Mouse (Mus musculus) left cerebral cortex, postnatal 14 days (tissue): Measurements from ENCODE around the gene AC161166.1. TPM values are rescaled to one million over a fixed set of nuclear protein-coding genes. Genes with fewer than 3 reads are reported as not detected.

Source experiments
- DNase-seq, 2 experiments: peaks; one replicate each; pipeline ENCODE4 v3.0.0; 2021 to 2022; ENCODE audit warnings: low spot score in 2 of 2, mixed read lengths in 1 of 2
- intact Hi-C: fragments of 180-260 bp; cut with DNase I; formaldehyde crosslinking; loops from one replicate; pipeline ENCODE4 v1.15.1; 2025
- total RNA-seq, 2 experiments: library from RNA; stranded (reverse); gene quantifications; 2 replicates each; pipeline ENCODE4 v1.2.3; 2021

Gene AC161166.1
- total RNA-seq, 2 experiments from 2014 or later: not detected

DNA sequence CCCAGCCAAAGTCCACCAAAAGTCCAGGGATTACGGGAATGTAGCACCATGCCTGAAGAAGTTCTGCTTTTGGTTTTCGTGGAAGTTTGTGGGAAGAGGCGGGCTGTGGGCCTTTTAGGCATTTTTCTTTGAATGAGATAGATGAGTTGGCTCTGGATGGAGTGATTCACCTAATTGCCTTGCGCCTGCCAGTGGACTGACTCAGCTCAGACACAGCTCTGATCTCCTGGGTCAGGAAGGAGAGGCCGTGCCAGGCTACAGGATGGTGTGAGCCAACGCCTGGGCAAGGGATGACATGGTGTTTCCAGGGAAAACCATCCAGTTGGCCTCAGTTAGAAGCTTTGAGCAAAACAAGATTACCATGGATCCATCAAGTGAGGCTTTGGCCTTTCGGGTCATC lies 41.9 kb downstream of the AC161166.1 start:
- no peak for DNase-seq
- intact Hi-C loops: no loop called here

DNA sequence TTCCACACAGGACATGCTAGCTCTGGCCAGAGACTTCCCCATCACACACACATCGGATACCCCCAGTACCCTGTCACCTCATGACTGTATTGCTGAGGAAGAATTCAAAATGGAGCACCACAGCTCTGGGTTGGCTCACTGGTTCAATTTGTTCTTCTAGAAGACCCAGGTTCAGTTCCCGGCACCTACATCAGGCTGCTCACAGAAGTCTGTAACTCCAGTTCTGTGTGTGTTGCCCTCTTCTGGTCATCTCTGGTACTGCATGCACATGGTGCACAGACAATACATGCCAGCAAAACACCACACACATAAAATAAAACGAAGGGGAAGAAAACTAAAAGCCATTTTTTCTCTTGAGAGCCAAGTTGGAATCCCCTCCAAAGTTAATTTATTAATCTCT lies 43.1 kb downstream of the AC161166.1 start:
- intact Hi-C loops: no loop called here

DNA sequence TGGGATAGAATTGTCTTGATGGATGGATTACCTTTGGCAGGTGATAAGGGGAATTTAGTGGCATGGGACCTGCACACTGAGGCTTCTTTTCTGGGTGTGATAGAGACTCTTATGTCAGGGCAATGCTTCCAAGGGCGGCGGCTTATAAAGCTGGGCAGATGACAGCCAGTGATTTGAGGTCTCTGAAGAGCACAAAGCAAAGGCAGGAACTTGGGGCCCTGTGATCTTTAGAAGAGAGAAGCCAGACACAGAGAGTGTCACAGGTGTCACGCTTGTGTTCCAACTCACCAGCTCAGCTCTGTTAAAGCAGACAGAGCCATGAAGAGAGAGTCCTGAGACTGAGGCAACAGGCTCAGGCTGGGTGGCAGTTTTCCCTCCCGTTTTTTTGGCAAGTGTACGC lies 44.4 kb downstream of the AC161166.1 start:
- intact Hi-C loops: no loop called here
- no peak for DNase-seq

More for the DNA sequence above, 43.1 kb downstream of the AC161166.1 start:
- no peak for DNase-seq

DNA sequence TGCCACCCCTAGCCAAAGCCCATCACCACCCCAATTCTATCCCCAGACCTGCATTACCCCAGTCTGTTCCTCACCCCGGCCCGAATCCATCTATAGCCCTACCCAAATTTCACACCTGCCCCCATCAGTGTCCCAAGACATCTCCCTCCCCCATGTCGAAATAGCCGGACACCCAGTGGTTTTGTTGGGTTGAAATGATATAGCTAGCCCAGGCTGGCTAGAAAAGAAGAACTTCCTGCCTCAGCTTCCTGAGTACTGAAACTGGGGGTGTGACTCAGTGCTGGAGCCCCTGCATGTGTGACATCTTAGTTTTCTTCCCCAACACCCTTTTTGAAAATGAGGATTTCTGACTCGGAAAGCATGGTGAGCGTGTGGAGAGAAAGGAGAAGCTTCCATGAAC lies 45.4 kb downstream of the AC161166.1 start:
- DNase-seq: no peak
- intact Hi-C loops: no loop called here

DNA sequence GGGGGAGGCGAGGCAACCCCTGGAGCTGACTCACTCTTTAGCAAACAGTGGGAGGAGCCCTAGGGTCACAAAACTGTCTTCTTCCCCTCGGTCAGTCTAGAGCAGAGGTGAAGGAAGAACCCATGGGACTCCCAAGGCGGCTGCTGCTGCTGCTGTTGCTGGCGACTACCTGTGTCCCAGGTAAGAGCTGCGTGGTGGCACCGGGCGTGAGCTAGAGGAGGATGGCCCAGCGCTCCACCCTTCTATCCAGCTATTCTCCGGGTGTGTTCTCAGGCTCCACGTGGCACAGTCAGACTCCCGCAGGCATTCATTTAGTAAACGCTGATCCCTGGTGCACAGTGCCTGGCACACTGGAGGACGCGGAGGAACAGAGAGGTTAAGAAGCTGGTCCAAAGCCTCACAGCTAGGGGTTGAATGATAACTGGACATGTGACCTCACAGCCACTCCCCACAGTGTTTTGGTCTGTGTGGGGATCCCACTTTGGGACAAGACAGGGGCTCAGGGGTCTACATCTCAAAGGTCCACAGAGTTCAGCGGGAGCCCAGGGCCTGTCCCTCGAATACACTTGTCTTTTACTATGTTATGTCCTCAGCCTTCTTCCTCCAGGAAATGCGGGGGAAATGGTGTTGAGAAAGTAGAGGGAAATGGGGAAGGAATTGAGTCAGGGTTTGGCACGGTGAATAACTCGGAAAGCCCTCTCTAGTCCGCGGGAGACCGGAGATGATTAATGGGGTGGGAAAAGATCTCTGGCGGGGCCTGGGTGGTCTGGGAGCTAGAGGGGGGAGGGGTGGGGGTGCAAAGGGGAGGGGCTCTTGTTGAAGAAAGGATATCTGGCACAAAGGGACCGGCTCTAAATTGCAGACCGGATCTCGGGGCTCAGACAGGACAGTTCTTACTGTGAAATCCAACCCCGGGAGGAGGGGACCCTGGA lies 49.6 kb downstream of the AC161166.1 start, which contains the start of gene Plaur:
TSS of gene Plaur (plus strand) at position 97 of the 932 bp plus-strand sequence.
- no peak for DNase-seq
- intact Hi-C loops: no loop called here

DNA sequence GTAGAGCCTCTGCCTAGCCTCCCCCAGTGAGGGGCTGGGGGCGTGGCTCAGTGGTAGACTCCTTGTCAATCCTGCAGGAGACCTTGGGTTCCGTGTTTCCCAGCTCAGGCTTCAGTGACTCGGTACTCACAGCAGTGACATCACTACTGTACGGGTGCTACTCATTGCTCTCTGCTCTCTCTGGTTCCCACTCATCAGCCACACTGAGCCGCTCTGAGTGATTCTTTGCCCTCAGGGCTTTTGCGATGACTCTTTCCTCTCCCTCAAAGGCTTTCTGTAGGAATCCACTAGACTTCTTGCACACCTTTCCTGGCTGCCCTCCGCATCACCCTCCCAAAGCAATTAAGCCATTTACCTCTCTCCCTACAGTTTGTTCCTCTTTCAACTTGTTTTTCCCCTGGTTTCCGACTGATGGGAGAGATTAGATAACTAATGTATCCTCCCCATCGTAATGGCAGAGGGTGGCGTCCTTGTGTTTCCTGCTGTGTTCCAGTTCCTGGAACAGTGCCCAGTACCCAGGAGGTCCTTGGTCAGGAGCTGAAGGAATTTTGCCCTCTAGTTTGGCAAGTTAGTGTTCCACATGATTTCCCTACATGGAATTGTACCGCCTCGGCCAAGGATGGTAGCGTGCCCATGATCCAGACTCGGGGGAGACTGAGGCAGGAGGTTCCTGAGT lies 50.7 kb downstream of the AC161166.1 start:
- DNase-seq: no peak
- intact Hi-C loops: no loop called here

Other genes starting within 250 kb of the AC161166.1 start
- gene Zfp93, start 242.0 kb downstream of the AC161166.1 start, total RNA-seq: 10 to 100 TPM; 12.3 to 13.2 TPM
- gene Zfp61, start 211.2 kb downstream of the AC161166.1 start, total RNA-seq: 10 to 100 TPM; 17.8 to 22.0 TPM
- 10 to 100 TPM; 16.1 to 16.3 TPM for gene Zfp94, start 195.8 kb downstream of the AC161166.1 start, total RNA-seq
- not detected for gene Tescl, start 178.5 kb downstream of the AC161166.1 start, total RNA-seq
- gene Lypd5, start 163.3 kb downstream of the AC161166.1 start, total RNA-seq: not detected
- gene Kcnn4, start 142.2 kb downstream of the AC161166.1 start, total RNA-seq: under 1 TPM; 0.32 to 0.40 TPM
- 10 to 100 TPM; 35.5 to 39.7 TPM for gene Smg9, start 112.8 kb downstream of the AC161166.1 start, total RNA-seq
- gene Irgc1, start 60.2 kb downstream of the AC161166.1 start, total RNA-seq: under 1 TPM in 1 of 2 experiments, not detected in 1; 0.19 TPM
- gene Plaur, start 50.0 kb downstream of the AC161166.1 start, total RNA-seq: 1 to 10 TPM in 1 of 2 experiments, under 1 TPM in 1; 0.30 to 1.3 TPM
- gene Cadm4, start 30.4 kb downstream of the AC161166.1 start, total RNA-seq: 100 to 1,000 TPM; 282 to 289 TPM
- gene Zfp428, start 5.4 kb downstream of the AC161166.1 start, total RNA-seq: 10 to 100 TPM; 53.7 to 53.8 TPM
- 10 to 100 TPM; 97.0 to 97.6 TPM for gene Irgq, start 18.2 kb upstream of the AC161166.1 start, total RNA-seq
- gene Pinlyp, start 33.7 kb upstream of the AC161166.1 start, total RNA-seq: not detected
- gene Xrcc1, start 33.8 kb upstream of the AC161166.1 start, total RNA-seq: 10 to 100 TPM; 34.7 to 37.8 TPM
- 10 to 100 TPM in 1 of 2 experiments, 1 to 10 TPM in 1; 9.3 to 11.3 TPM for gene Ethe1, start 75.1 kb upstream of the AC161166.1 start, total RNA-seq
- 1 to 10 TPM; 6.9 to 7.2 TPM for gene Zfp575, start 75.2 kb upstream of the AC161166.1 start, total RNA-seq
- gene Phldb3, start 98.3 kb upstream of the AC161166.1 start, total RNA-seq: under 1 TPM in 1 of 2 experiments, not detected in 1; 0.42 TPM
- gene Lypd3, start 124.1 kb upstream of the AC161166.1 start, total RNA-seq: under 1 TPM; 0.48 to 0.53 TPM
- gene Tex101, start 164.2 kb upstream of the AC161166.1 start, total RNA-seq: not detected
- not detected for gene BC049730, start 196.8 kb upstream of the AC161166.1 start, total RNA-seq
- gene Gm4763, start 214.5 kb upstream of the AC161166.1 start, total RNA-seq: not detected
- not detected for gene Cd177, start 247.9 kb upstream of the AC161166.1 start, total RNA-seq